Mouse (Mus musculus) hematopoietic stem cell, adult 5-6 weeks (primary cell): ENCODE results near the gene Krtap9-5. TPM values are rescaled to one million over a fixed set of nuclear protein-coding genes. Genes with fewer than 3 reads are reported as not detected.

Source experiments
- total RNA-seq: library from RNA; stranded (forward); fragments of 172-1452, 232-1000 nt; gene quantifications from 2 replicates; pipeline ENCODE4 v1.2.3, GENCODE M21; 2017

Gene Krtap9-5
- total RNA-seq, 1 experiment from 2014 or later = not detected

Other genes with a start within 250 kb of the Krtap9-5 start
- gene Gm14180, start 214.2 kb upstream of the Krtap9-5 start, total RNA-seq = not detected in 2 replicates
- not detected in 2 replicates for gene Gm11595, start 175.6 kb upstream of the Krtap9-5 start, total RNA-seq
- not detected in 2 replicates for gene Krtap4-8, start 167.8 kb upstream of the Krtap9-5 start, total RNA-seq
- gene Krtap4-9, start 163.3 kb upstream of the Krtap9-5 start, total RNA-seq = not detected in 2 replicates
- gene Gm11596, start 155.0 kb upstream of the Krtap9-5 start, total RNA-seq = not detected in 2 replicates
- gene Gm11569, start 149.5 kb upstream of the Krtap9-5 start, total RNA-seq = not detected in 2 replicates
- gene Gm11554, start 144.0 kb upstream of the Krtap9-5 start, total RNA-seq = not detected in 2 replicates
- gene Krtap4-13, start 138.6 kb upstream of the Krtap9-5 start, total RNA-seq = not detected in 2 replicates
- not detected in 2 replicates for gene Gm11564, start 132.8 kb upstream of the Krtap9-5 start, total RNA-seq
- gene 2300003K06Rik, start 110.4 kb upstream of the Krtap9-5 start, total RNA-seq = not detected in 2 replicates
- not detected in 2 replicates for gene Krtap4-16, start 96.9 kb upstream of the Krtap9-5 start, total RNA-seq
- gene Gm11568, start 90.6 kb upstream of the Krtap9-5 start, total RNA-seq = not detected in 2 replicates
- not detected in 2 replicates for gene Gm11559, start 84.0 kb upstream of the Krtap9-5 start, total RNA-seq
- gene Krtap9-1, start 75.1 kb upstream of the Krtap9-5 start, total RNA-seq = not detected in 2 replicates
- gene Gm11567, start 69.3 kb upstream of the Krtap9-5 start, total RNA-seq = not detected in 2 replicates
- gene Krtap31-1, start 40.6 kb upstream of the Krtap9-5 start, total RNA-seq = not detected in 2 replicates
- not detected in 2 replicates for gene Gm11565, start 33.7 kb upstream of the Krtap9-5 start, total RNA-seq
- gene Krtap31-2, start 12.2 kb upstream of the Krtap9-5 start, total RNA-seq = not detected in 2 replicates
- not detected in 2 replicates for gene Krtap29-1, start 30.6 kb downstream of the Krtap9-5 start, total RNA-seq
- gene Krtap16-1, start 38.1 kb downstream of the Krtap9-5 start, total RNA-seq = not detected in 2 replicates
- gene Krtap17-1, start 45.5 kb downstream of the Krtap9-5 start, total RNA-seq = not detected in 2 replicates
- not detected in 2 replicates for gene Krt33a, start 67.7 kb downstream of the Krtap9-5 start, total RNA-seq
- gene Krt33b, start 81.4 kb downstream of the Krtap9-5 start, total RNA-seq = not detected in 2 replicates
- not detected in 2 replicates for gene Krt34, start 93.1 kb downstream of the Krtap9-5 start, total RNA-seq
- not detected in 2 replicates for gene Krt31, start 102.1 kb downstream of the Krtap9-5 start, total RNA-seq
- gene Krt32, start 139.8 kb downstream of the Krtap9-5 start, total RNA-seq = not detected in 2 replicates
- gene Krt35, start 147.8 kb downstream of the Krtap9-5 start, total RNA-seq = not detected in 2 replicates
- not detected in 2 replicates for gene Krt36, start 157.2 kb downstream of the Krtap9-5 start, total RNA-seq
- gene Krt13, start 173.1 kb downstream of the Krtap9-5 start, total RNA-seq = not detected in 2 replicates
- gene Krt15, start 187.5 kb downstream of the Krtap9-5 start, total RNA-seq = not detected in 2 replicates
- gene Krt19, start 200.2 kb downstream of the Krtap9-5 start, total RNA-seq = not detected in 2 replicates
- not detected in 2 replicates for gene Krt9, start 244.8 kb downstream of the Krtap9-5 start, total RNA-seq